Mouse (Mus musculus): ENCODE measurements at regions not wholly inside any gene's neighbourhood (a gene's known extent, or its start where the extent isn't known, plus 50 kb on each side); places are given as distances from the start of the nearest gene placed in this dataset.

DNA sequence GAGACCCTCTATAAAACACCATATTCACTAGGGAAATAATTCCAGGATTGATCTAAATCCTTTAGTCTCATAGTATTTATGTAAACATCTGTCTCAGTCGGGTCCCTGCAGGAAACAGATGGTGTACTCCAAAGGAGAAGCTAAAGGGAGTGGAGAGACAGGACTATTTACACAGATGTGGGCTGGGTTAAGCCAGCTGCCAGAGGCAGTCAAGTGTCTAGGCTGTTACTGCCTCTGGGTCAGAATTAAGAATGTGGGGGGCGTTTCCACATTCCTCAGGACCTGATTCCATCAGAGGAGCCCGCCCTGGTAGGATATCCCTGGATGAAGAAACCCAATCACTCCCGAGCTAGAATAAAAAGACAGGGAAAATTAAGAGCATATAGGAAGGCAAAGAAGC, 380.2 kb upstream of the Auts2 start:
- peak; percentile 49; the same call in 1 of the 2 replicates for ATAC-seq (replicated peaks; ENCODE audit: low FRiP score, low read depth)
- H3K4me2 ChIP-seq (ENCODE audit: low read length): no peak overlapping the region
- DNase-seq (ENCODE audit: low spot score): peak; percentile 86

DNA sequence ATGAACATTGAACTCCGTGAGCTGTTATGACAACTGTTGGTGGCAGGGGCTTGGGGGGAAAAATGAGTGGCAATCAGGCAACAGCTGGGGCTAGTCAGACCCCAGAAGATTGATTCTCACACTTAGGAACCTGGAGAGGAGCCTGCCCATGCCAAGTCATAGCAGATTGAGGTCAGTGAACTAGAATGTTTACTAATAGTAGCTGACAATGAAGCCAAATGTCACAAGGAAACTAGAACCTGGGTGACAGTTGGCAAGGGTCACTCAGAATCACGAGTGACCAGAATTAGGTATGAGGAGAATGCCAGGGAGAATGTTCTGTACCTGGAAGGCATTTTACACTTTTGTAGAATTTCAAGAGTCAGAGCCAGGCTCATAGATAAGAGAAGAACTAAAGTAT, 365.9 kb upstream of the Auts2 start:
- no peaks in the 10 kb centered on the region for H3K36me3 ChIP-seq (ENCODE audit: insufficient read depth, low read length)
- H3K27me3 ChIP-seq (ENCODE audit: insufficient read depth, low read length): no peaks in the 10 kb centered on the region
- WGBS: 78% methylated on average over 2 of the region's 2 CpGs
- TF ChIP-seq CTCF (IDR thresholded peaks at IDR 0.05; ENCODE audit: low read depth): no peak
- H3K4me1 ChIP-seq (replicated peaks; ENCODE audit: insufficient read depth, low read length): no peaks in the 10 kb centered on the region
- H3K9ac ChIP-seq (ENCODE audit: low read depth, low read length): no peak overlapping the region
- no peak overlapping the region for H3K4me3 ChIP-seq (replicated peaks; ENCODE audit: low read depth, low read length)
- ATAC-seq (replicated peaks; ENCODE audit: low FRiP score, low read depth) (no peak), DNase-seq (ENCODE audit: low spot score) (no peak)
- no peaks in the 10 kb centered on the region for H3K9me3 ChIP-seq (replicated peaks; ENCODE audit: low read length)
- no peak overlapping the region for H3K4me2 ChIP-seq (ENCODE audit: low read length)
- no peak overlapping the region for H3K27ac ChIP-seq

More for the DNA sequence above, 380.2 kb upstream of the Auts2 start:
- no peak overlapping the region for H3K27ac ChIP-seq
- 0 out of 2 replicates have a peak, but pooled peaks cover 3% of the 10 kb centered on the region for H3K4me1 ChIP-seq (replicated peaks; ENCODE audit: insufficient read depth, low read length)
- peaks cover 6% of the 10 kb centered on the region; the same call in 1 of the 2 replicates for H3K9me3 ChIP-seq (replicated peaks; ENCODE audit: low read length)
- no peak for TF ChIP-seq CTCF (IDR thresholded peaks at IDR 0.05; ENCODE audit: low read depth)
- no peak overlapping the region for H3K9ac ChIP-seq (ENCODE audit: low read depth, low read length)
- no peaks in the 10 kb centered on the region for H3K36me3 ChIP-seq (ENCODE audit: insufficient read depth, low read length)
- no peaks in the 10 kb centered on the region for H3K27me3 ChIP-seq (ENCODE audit: insufficient read depth, low read length)
- WGBS: 4% methylated on average over 4 of the region's 4 CpGs
- H3K4me3 ChIP-seq (replicated peaks; ENCODE audit: low read depth, low read length): no peak overlapping the region

DNA sequence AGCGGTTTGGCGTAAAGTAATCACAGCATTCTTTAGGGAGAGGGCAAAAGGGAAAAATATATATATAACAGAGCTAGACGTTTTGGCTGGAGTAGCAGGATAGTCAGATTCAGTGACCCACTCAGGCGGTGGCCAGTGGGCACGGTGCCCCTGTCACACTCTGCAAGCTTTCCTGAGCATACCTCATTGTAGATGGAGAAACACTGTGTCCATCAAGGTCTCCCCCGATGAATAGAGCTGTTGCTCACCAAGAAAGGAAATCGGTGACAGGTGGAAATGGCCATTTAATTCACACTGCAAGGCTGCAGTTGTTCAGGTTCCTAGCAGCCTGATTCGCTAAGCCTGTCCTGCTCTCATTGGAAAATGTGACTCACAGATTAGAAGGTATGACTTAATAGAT, 365.1 kb upstream of the Auts2 start:
- 73% methylated on average over 8 of the region's 8 CpGs for WGBS
- no peak overlapping the region for H3K4me2 ChIP-seq (ENCODE audit: low read length)

DNA sequence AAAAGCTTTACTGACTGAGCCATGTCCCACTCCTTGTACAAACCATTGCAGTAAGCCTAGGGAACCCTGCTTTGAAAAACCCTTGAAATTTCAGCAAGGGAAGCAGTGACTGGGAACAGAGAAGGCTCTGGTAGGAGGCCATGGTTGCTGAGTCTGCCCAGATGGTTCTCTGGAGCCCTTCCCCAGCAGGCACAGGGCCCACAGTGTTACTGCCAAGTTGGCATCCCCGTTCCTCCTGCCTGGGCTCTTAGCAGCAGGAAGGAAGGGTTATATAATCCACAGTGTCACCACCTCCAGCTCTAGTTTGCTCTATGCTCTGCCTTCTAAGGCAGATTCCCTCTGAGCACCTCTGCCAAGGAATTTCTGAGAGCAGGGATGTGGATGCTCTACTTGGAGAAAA, 349.4 kb upstream of the Auts2 start:
- Histone ChIP-seq H3K4me2 (ENCODE audit: low read length) (no peak overlapping the region), H3K9me3 (replicated peaks; ENCODE audit: low read length) (no peaks in the 10 kb centered on the region), H3K27ac (no peak overlapping the region), H3K4me3 (replicated peaks; ENCODE audit: low read depth, low read length) (no peak overlapping the region), H3K4me1 (replicated peaks; ENCODE audit: insufficient read depth, low read length) (no peaks in the 10 kb centered on the region), H3K9ac (ENCODE audit: low read depth, low read length) (no peak overlapping the region), H3K36me3 (ENCODE audit: insufficient read depth, low read length) (no peaks in the 10 kb centered on the region), H3K27me3 (ENCODE audit: insufficient read depth, low read length) (no peaks in the 10 kb centered on the region)
- DNase-seq (ENCODE audit: low spot score) (no peak), ATAC-seq (replicated peaks; ENCODE audit: low FRiP score, low read depth) (no peak)
- TF ChIP-seq CTCF (IDR thresholded peaks at IDR 0.05; ENCODE audit: low read depth): no peak
- 75% methylated on average over 1 of the region's 1 CpGs for WGBS

More for the DNA sequence above, 365.1 kb upstream of the Auts2 start:
- H3K27ac ChIP-seq: no peak overlapping the region
- TF ChIP-seq CTCF (IDR thresholded peaks at IDR 0.05; ENCODE audit: low read depth): no peak
- H3K4me3 ChIP-seq (replicated peaks; ENCODE audit: low read depth, low read length): no peak overlapping the region
- ATAC-seq (replicated peaks; ENCODE audit: low FRiP score, low read depth) (no peak), DNase-seq (ENCODE audit: low spot score) (no peak)
- H3K36me3 ChIP-seq (ENCODE audit: insufficient read depth, low read length): no peaks in the 10 kb centered on the region
- H3K9me3 ChIP-seq (replicated peaks; ENCODE audit: low read length): no peaks in the 10 kb centered on the region
- no peaks in the 10 kb centered on the region for H3K4me1 ChIP-seq (replicated peaks; ENCODE audit: insufficient read depth, low read length)
- no peaks in the 10 kb centered on the region for H3K27me3 ChIP-seq (ENCODE audit: insufficient read depth, low read length)
- H3K9ac ChIP-seq (ENCODE audit: low read depth, low read length): no peak overlapping the region

DNA sequence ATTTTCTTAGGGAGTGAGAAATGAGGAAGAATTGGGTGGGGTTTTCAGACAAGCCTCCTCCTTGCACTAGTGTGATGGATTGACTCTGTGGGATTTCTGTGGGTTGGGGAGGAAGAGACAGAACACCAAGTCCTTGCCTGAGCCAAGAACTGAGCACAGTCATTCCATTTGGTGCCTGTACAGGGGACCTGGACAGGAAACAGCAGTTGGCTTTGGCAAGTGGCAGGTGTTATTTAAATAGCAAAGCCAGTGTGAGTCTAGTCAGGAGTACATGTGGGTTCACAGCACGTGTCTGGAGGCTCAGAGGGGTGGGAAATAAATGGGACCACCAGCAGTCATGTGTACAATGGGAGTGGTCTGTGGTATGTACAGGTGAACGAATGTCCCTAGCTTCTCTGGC, 341.0 kb upstream of the Auts2 start:
- Histone ChIP-seq H3K27ac (no peak overlapping the region), H3K4me2 (ENCODE audit: low read length) (no peak overlapping the region), H3K36me3 (ENCODE audit: insufficient read depth, low read length) (no peaks in the 10 kb centered on the region), H3K9me3 (replicated peaks; ENCODE audit: low read length) (no peaks in the 10 kb centered on the region), H3K9ac (ENCODE audit: low read depth, low read length) (no peak overlapping the region), H3K4me3 (replicated peaks; ENCODE audit: low read depth, low read length) (no peak overlapping the region), H3K27me3 (ENCODE audit: insufficient read depth, low read length) (no peaks in the 10 kb centered on the region), H3K4me1 (replicated peaks; ENCODE audit: insufficient read depth, low read length) (no peaks in the 10 kb centered on the region)
- ATAC-seq (replicated peaks; ENCODE audit: low FRiP score, low read depth) (no peak), DNase-seq (ENCODE audit: low spot score) (no peak)
- TF ChIP-seq CTCF (IDR thresholded peaks at IDR 0.05; ENCODE audit: low read depth): no peak
- 59% methylated on average over 2 of the region's 2 CpGs for WGBS

DNA sequence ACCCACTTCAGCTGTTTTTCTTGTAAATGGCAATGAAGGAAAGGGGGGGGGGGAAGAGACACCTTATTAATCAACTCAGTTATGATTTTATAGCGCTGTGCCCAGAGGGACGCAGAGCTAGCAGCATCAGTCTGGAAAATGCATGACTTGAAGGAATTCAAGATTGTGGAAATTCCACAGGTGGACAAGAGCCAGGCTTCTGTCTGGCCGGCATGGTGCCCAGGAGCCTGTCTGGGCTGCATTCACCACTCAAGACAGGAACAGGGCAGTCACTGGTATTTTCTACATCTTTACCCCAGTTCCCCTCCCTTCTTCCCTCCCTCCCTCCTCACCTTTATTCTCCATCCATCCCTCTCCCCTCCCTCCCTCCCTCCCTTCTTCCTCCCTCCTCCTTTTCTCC, 339.1 kb upstream of the Auts2 start:
- H3K4me3 ChIP-seq (replicated peaks; ENCODE audit: low read depth, low read length): no peak overlapping the region
- no peaks in the 10 kb centered on the region for H3K9me3 ChIP-seq (replicated peaks; ENCODE audit: low read length)
- no peak overlapping the region for H3K27ac ChIP-seq
- H3K27me3 ChIP-seq (ENCODE audit: insufficient read depth, low read length): no peaks in the 10 kb centered on the region
- no peak for DNase-seq (ENCODE audit: low spot score)
- H3K4me1 ChIP-seq (replicated peaks; ENCODE audit: insufficient read depth, low read length): no peaks in the 10 kb centered on the region
- 63% methylated on average over 3 of the region's 3 CpGs for WGBS
- no peak for ATAC-seq (replicated peaks; ENCODE audit: low FRiP score, low read depth)
- no peak overlapping the region for H3K9ac ChIP-seq (ENCODE audit: low read depth, low read length)
- no peak overlapping the region for H3K4me2 ChIP-seq (ENCODE audit: low read length)
- no peak for TF ChIP-seq CTCF (IDR thresholded peaks at IDR 0.05; ENCODE audit: low read depth)
- H3K36me3 ChIP-seq (ENCODE audit: insufficient read depth, low read length): no peaks in the 10 kb centered on the region

DNA sequence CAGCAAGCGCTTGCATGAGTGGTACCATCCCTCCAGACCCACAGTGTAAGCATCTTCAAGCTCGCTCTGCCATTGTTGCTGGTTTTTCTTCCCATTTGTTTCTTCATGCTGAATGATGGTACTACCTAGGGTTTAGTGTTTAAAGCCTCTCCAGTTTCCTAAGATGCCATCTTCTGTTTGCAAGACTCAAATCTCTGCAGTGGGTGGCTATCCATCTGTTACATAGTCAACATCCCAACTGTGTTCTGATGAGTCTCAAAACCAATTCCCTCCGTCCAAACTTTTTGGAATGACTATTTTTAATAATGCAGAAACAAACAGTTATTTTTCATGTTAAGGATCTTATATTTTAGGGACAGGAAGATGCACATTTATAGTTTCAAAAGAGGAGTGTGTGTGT, 338.0 kb upstream of the Auts2 start:
- DNase-seq (ENCODE audit: low spot score): no peak
- TF ChIP-seq CTCF (IDR thresholded peaks at IDR 0.05; ENCODE audit: low read depth): no peak
- no peaks in the 10 kb centered on the region for H3K27me3 ChIP-seq (ENCODE audit: insufficient read depth, low read length)
- H3K4me2 ChIP-seq (ENCODE audit: low read length): no peak overlapping the region
- 96% methylated on average over 3 of the region's 3 CpGs for WGBS
- no peaks in the 10 kb centered on the region for H3K9me3 ChIP-seq (replicated peaks; ENCODE audit: low read length)
- no peaks in the 10 kb centered on the region for H3K36me3 ChIP-seq (ENCODE audit: insufficient read depth, low read length)
- H3K4me1 ChIP-seq (replicated peaks; ENCODE audit: insufficient read depth, low read length): no peaks in the 10 kb centered on the region
- no peak overlapping the region for H3K4me3 ChIP-seq (replicated peaks; ENCODE audit: low read depth, low read length)
- no peak overlapping the region for H3K27ac ChIP-seq
- H3K9ac ChIP-seq (ENCODE audit: low read depth, low read length): no peak overlapping the region
- ATAC-seq (replicated peaks; ENCODE audit: low FRiP score, low read depth): no peak

All from kidney, postnatal 0 days (tissue).